Mouse (Mus musculus) limb, embryonic 10.5 days (tissue): ENCODE measurements at regions not wholly inside any gene's neighbourhood (a gene's known extent, or its start where the extent isn't known, plus 50 kb on each side); places are given as distances from the start of the nearest gene placed in this dataset.

Experiments
- DNase-seq: peaks from one replicate; pipeline ENCODE4 v3.0.0-alpha.2; 2017; ENCODE audit warnings: low spot score
- H3K27ac ChIP-seq: fragments of 300-500 bp; sonication (generic); 2 replicates; pipeline ENCODE4 v1.5.1; 2016; ENCODE audit warnings: mild to moderate bottlenecking
- H3K27me3 ChIP-seq: fragments of 300-500 bp; sonication (generic); 2 replicates; pipeline ENCODE4 v1.6.1; 2016; ENCODE audit warnings: low read depth, mild to moderate bottlenecking; ENCODE audit not compliant: poor library complexity, severe bottlenecking
- H3K36me3 ChIP-seq: fragments of 300-500 bp; sonication (generic); 2 replicates; pipeline ENCODE4 v1.6.1; 2016; ENCODE audit warnings: mild to moderate bottlenecking, moderate library complexity
- H3K4me1 ChIP-seq: fragments of 300-500 bp; sonication (generic); 2 replicates; pipeline ENCODE4 v1.6.1; 2016
- H3K4me3 ChIP-seq: fragments of 300-500 bp; sonication (generic); 2 replicates; pipeline ENCODE4 v1.5.1; 2016; ENCODE audit warnings: mild to moderate bottlenecking, moderate library complexity
- H3K9me3 ChIP-seq: fragments of 300-500 bp; sonication (generic); replicated peaks from 2 replicates; pipeline ENCODE4 v1.6.1; 2016; ENCODE audit warnings: mild to moderate bottlenecking
- WGBS: fragments of 180-500 bp; shearing (Covaris S2); methylation state at CpG from one replicate; pipeline ENCODE4 v1.1.7; 2016; 5-methylcytosine and 5-hydroxymethylcytosine counted together

- WGBS = 59% methylated on average over 5 of the region's 5 CpGs
- no peak for DNase-seq
- no peaks in the 10 kb centered on the region for H3K9me3 ChIP-seq
These were observed 117.7 kb upstream of the Usp25 start for GRCm38 (mm10) chr16:76895781-76896180.

DNA sequence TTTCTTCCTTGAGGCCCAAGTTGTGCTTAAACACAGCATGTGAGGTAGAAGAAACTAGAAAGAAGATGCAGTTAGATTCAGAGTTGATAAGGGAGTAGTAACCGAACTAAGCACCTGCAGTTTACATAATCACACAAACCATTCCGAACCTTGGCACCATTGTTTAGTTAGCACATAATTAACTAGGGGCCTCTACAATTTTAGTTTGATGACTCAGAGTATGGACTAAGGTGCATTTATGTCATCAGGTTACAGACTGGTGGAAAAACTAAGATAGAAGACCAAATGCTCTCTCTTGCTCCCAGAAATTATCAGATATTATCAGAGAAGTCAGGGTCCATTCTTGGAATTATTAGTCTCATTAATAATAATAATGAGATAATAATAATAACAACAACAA is 134.9 kb upstream of the Usp25 start:
- H3K9me3 ChIP-seq = no peaks in the 10 kb centered on the region
- no peak for DNase-seq
- peaks cover 3% of the 10 kb centered on the region; the same call in 1 of the 2 replicates for H3K4me1 ChIP-seq
- no peaks in the 10 kb centered on the region for H3K36me3 ChIP-seq
- H3K27me3 ChIP-seq = no peaks in the 10 kb centered on the region
- H3K4me3 ChIP-seq = no peak overlapping the region
- H3K27ac ChIP-seq = no peak overlapping the region
- 91% methylated on average over 2 of the region's 2 CpGs for WGBS

More at GRCm38 (mm10) chr16:76895781-76896180, 117.7 kb upstream of the Usp25 start:
- Histone ChIP-seq H3K36me3 (no peaks in the 10 kb centered on the region), H3K27me3 (no peaks in the 10 kb centered on the region), H3K27ac (no peak overlapping the region), H3K4me1 (peaks cover 22% of the 10 kb centered on the region), H3K4me3 (no peak overlapping the region)

DNA sequence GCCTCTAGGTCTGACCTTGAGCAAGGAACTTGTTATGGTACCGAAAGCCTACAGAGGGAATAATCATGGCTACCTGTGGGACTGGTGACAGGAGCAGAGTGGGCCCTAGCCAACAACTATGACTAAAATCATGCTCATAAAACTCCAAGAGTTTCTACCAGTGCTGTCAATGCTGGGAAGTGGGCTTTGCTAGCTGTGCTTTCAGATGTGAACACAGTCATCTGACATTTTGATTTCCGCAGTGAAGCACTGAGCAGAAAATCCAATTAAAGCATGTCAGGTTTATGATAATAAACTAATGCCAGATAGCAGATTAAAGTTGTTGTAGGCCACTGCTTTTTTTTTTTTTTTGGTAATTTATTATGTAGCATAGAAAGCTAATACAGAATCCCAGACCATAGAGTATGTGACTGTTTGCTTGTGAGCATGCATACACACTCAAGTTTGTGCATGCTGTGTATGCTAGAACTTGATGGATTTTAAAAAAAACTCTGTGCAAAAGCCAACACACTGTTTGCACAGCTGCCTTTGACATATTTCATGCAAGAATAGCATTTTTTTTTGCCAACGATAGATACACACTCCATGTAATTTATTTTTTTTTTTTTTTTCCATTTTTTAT is 138.0 kb upstream of the Usp25 start:
- H3K27ac ChIP-seq = no peak overlapping the region
- H3K27me3 ChIP-seq = no peaks in the 10 kb centered on the region
- H3K4me3 ChIP-seq = no peak overlapping the region
- DNase-seq = no peak
- H3K9me3 ChIP-seq = no peaks in the 10 kb centered on the region
- H3K36me3 ChIP-seq = no peaks in the 10 kb centered on the region
- 98% methylated on average over 3 of the region's 3 CpGs for WGBS
- peaks cover 3% of the 10 kb centered on the region; the same call in 1 of the 2 replicates for H3K4me1 ChIP-seq

DNA sequence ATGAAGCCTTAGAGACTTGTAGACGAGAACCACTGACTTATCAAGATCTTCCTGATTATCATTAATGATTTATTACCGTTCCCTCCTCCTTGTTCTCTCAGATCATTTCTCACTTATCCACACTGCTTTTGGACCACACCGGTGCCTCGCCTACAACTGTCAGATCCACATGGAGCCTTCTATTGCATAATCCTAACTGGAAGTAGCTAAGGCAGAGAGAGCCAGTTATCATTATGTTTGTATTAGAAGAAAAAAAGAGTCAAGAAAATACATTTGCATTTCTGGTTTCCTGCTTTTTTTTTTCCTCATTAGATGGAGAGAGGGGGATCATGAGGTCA is 147.1 kb upstream of the Usp25 start:
- H3K4me3 ChIP-seq = no peak overlapping the region
- no peaks in the 10 kb centered on the region for H3K27me3 ChIP-seq
- H3K27ac ChIP-seq = no peak overlapping the region
- DNase-seq = no peak
- H3K36me3 ChIP-seq = no peaks in the 10 kb centered on the region
- H3K4me1 ChIP-seq = 0 out of 2 replicates have a peak, but pooled peaks cover 5% of the 10 kb centered on the region
- no peaks in the 10 kb centered on the region for H3K9me3 ChIP-seq
- 60% methylated on average over 4 of the region's 4 CpGs for WGBS

GRCm38 (mm10) chr16:76865731-76866464 is 147.6 kb upstream of the Usp25 start:
- no peaks in the 10 kb centered on the region for H3K9me3 ChIP-seq
- DNase-seq = no peak
- H3K27me3 ChIP-seq = no peaks in the 10 kb centered on the region
- H3K36me3 ChIP-seq = no peaks in the 10 kb centered on the region
- WGBS = 25% methylated on average over 7 of the region's 12 CpGs
- H3K27ac ChIP-seq = no peak overlapping the region
- H3K4me1 ChIP-seq = 0 out of 2 replicates have a peak, but pooled peaks cover 5% of the 10 kb centered on the region
- peak overlapping the region; percentile 31; the same call in 1 of the 2 replicates for H3K4me3 ChIP-seq

- H3K36me3 ChIP-seq = no peaks in the 10 kb centered on the region
- H3K4me1 ChIP-seq = 0 out of 2 replicates have a peak, but pooled peaks cover 5% of the 10 kb centered on the region
- DNase-seq = no peak
- H3K27me3 ChIP-seq = no peaks in the 10 kb centered on the region
- no peak overlapping the region for H3K27ac ChIP-seq
- no peak overlapping the region for H3K4me3 ChIP-seq
- WGBS = 95% methylated on average over 3 of the region's 3 CpGs
- no peaks in the 10 kb centered on the region for H3K9me3 ChIP-seq
These were observed 149.1 kb upstream of the Usp25 start for GRCm38 (mm10) chr16:76864392-76864791.

DNA sequence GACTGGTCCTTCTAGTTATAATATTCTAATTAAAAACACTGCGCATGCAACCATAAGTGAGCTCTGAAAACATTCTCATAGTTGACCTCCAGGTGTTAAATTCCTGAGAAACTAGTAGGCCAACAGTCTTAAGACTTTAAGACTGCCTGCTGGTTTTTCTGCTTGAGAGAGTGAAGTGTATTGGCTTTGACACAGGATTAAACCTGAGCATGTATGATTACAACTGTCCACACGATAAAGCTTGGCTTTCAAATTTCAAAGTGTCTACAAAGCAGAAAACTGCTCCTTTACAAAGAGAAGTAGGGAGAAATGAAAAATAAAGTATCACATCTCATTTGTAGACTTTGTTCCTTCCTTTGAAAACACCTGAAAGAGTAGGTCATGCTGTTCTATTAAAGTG is 157.7 kb upstream of the Usp25 start:
- DNase-seq = no peak
- H3K36me3 ChIP-seq = no peaks in the 10 kb centered on the region
- no peaks in the 10 kb centered on the region for H3K27me3 ChIP-seq
- no peaks in the 10 kb centered on the region for H3K4me1 ChIP-seq
- H3K27ac ChIP-seq = no peak overlapping the region
- H3K4me3 ChIP-seq = no peak overlapping the region
- 94% methylated on average over 2 of the region's 2 CpGs for WGBS
- no peaks in the 10 kb centered on the region for H3K9me3 ChIP-seq

GRCm38 (mm10) chr16:76851396-76851795 is 162.1 kb upstream of the Usp25 start:
- Histone ChIP-seq H3K36me3 (no peaks in the 10 kb centered on the region), H3K9me3 (no peaks in the 10 kb centered on the region), H3K27me3 (no peaks in the 10 kb centered on the region), H3K4me3 (no peak overlapping the region), H3K4me1 (no peaks in the 10 kb centered on the region), H3K27ac (no peak overlapping the region)
- 85% methylated on average over 3 of the region's 3 CpGs for WGBS
- DNase-seq = no peak

- Histone ChIP-seq H3K9me3 (no peaks in the 10 kb centered on the region), H3K27ac (no peak overlapping the region), H3K27me3 (no peaks in the 10 kb centered on the region), H3K36me3 (no peaks in the 10 kb centered on the region), H3K4me1 (no peaks in the 10 kb centered on the region), H3K4me3 (no peak overlapping the region)
- WGBS = 92% methylated on average over 4 of the region's 4 CpGs
- DNase-seq = no peak
These were observed 176.1 kb upstream of the Usp25 start for GRCm38 (mm10) chr16:76837450-76837849.

- 43% methylated on average over 3 of the region's 3 CpGs for WGBS
- Histone ChIP-seq H3K27me3 (no peaks in the 10 kb centered on the region), H3K27ac (no peak overlapping the region), H3K4me3 (no peak overlapping the region), H3K9me3 (no peaks in the 10 kb centered on the region), H3K36me3 (no peaks in the 10 kb centered on the region), H3K4me1 (no peaks in the 10 kb centered on the region)
- DNase-seq = no peak
These were observed 183.1 kb upstream of the Usp25 start for GRCm38 (mm10) chr16:76830371-76830770.

GRCm38 (mm10) chr16:76827674-76828441 is 185.6 kb upstream of the Usp25 start:
- no peak for DNase-seq
- H3K36me3 ChIP-seq = no peaks in the 10 kb centered on the region
- H3K27me3 ChIP-seq = no peaks in the 10 kb centered on the region
- H3K9me3 ChIP-seq = no peaks in the 10 kb centered on the region
- H3K4me1 ChIP-seq = no peaks in the 10 kb centered on the region
- H3K4me3 ChIP-seq = no peak overlapping the region
- WGBS = 93% methylated on average over 7 of the region's 7 CpGs
- H3K27ac ChIP-seq = no peak overlapping the region

DNA sequence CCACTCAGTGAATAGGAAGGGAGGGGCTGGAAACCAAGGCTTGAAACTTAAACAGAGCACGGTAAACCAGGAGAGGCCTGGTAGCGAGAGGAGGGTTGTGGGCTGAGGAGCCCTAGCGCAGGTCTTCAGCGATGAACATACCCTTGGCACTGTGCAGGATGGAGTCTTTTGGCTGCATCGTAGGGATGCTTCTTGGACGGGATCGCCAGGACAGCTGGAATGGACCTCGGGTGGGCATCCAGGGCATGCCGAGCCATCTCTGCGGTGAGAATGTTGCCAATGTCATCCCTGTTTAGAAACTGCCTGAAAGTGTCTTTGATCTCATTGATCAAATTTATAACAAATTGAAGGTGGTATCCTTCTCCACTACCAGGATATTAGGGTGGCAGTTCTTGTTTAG is 192.2 kb upstream of the Usp25 start:
- H3K9me3 ChIP-seq = no peaks in the 10 kb centered on the region
- no peak overlapping the region for H3K27ac ChIP-seq
- H3K27me3 ChIP-seq = no peaks in the 10 kb centered on the region
- 95% methylated on average over 10 of the region's 10 CpGs for WGBS
- no peaks in the 10 kb centered on the region for H3K4me1 ChIP-seq
- H3K36me3 ChIP-seq = no peaks in the 10 kb centered on the region
- H3K4me3 ChIP-seq = no peak overlapping the region
- DNase-seq = no peak
